Mouse (Mus musculus): ENCODE measurements around the gene Uqcc3. TPM values are rescaled to one million over a fixed set of nuclear protein-coding genes. Genes with fewer than 3 reads are reported as not detected.
"Not testable (repeated sequence)": the region's sequence is repeated elsewhere in the genome, so short reads cannot be mapped to it uniquely, and the experiment has no call there.

Gene Uqcc3
- polyA plus RNA-seq, 1 experiment = 76.7 TPM

GRCm38 (mm10) chr19:8839908-8840791, 40.6 kb downstream of the Uqcc3 start:
- Histone ChIP-seq H3K27ac (ENCODE audit: insufficient read depth, low read length) (peak overlapping the region; percentile 92), H3K4me3 (replicated peaks; ENCODE audit: insufficient read depth, low read depth, low read length) (peak overlapping the region; percentile 78), H3K4me1 (ENCODE audit: control insufficient read depth, insufficient read depth, low read length) (no peaks in the 10 kb centered on the region), H3K27me3 (ENCODE audit: control insufficient read depth, insufficient read depth, low read length) (no peaks in the 10 kb centered on the region)
- WGBS = 3% methylated on average over 29 of the region's 29 CpGs
- peak; percentile 88 to 89 for DNase-seq
- TF ChIP-seq CTCF (IDR thresholded peaks at IDR 0.05; ENCODE audit: borderline replicate concordance, insufficient read depth, low read depth, low read length) = no peak
- peak; percentile 45; the same call in 1 of the 2 replicates for TF ChIP-seq POLR2A (IDR thresholded peaks at IDR 0.05; ENCODE audit: borderline replicate concordance, insufficient read depth, low read length)

- peak within 1 kb of the TSS; percentile 92 for H3K27ac ChIP-seq (ENCODE audit: insufficient read depth, low read length)
- H3K4me1 ChIP-seq (ENCODE audit: control insufficient read depth, insufficient read depth, low read length) = no peaks in the 10 kb centered on the region
- H3K4me3 ChIP-seq (replicated peaks; ENCODE audit: insufficient read depth, low read depth, low read length) = peak within 1 kb of the TSS; percentile 78
- no peaks in the 10 kb centered on the region for H3K27me3 ChIP-seq (ENCODE audit: control insufficient read depth, insufficient read depth, low read length)
- peak; percentile 91 to 94 for DNase-seq
- WGBS = 11% methylated on average over 11 of the region's 11 CpGs
- TF ChIP-seq POLR2A (IDR thresholded peaks at IDR 0.05; ENCODE audit: borderline replicate concordance, insufficient read depth, low read length) = peak; percentile 79; the same call in 1 of the 2 replicates
- no peak for TF ChIP-seq CTCF (IDR thresholded peaks at IDR 0.05; ENCODE audit: borderline replicate concordance, insufficient read depth, low read depth, low read length)
Measured at GRCm38 (mm10) chr19:8839103-8839907, 41.4 kb downstream of the Uqcc3 start, which contains the start of gene Gng3. Gene Gng3 (minus strand): TSS chr19:8839194.

- TF ChIP-seq CTCF (IDR thresholded peaks at IDR 0.05; ENCODE audit: borderline replicate concordance, insufficient read depth, low read depth, low read length) (0 out of 2 replicates have a peak, but pooled peaks have one; percentile 0), POLR2A (IDR thresholded peaks at IDR 0.05; ENCODE audit: borderline replicate concordance, insufficient read depth, low read length) (no peak)
- WGBS = 3% methylated on average over 15 of the region's 15 CpGs
- Histone ChIP-seq H3K4me3 (replicated peaks; ENCODE audit: insufficient read depth, low read depth, low read length) (peak overlapping the region; percentile 78), H3K27me3 (ENCODE audit: control insufficient read depth, insufficient read depth, low read length) (no peaks in the 10 kb centered on the region), H3K4me1 (ENCODE audit: control insufficient read depth, insufficient read depth, low read length) (no peaks in the 10 kb centered on the region), H3K27ac (ENCODE audit: insufficient read depth, low read length) (peak overlapping the region; percentile 92)
- peak; percentile 68 to 70 for DNase-seq
Measured at GRCm38 (mm10) chr19:8838041-8838730, 42.5 kb downstream of the Uqcc3 start.

DNA sequence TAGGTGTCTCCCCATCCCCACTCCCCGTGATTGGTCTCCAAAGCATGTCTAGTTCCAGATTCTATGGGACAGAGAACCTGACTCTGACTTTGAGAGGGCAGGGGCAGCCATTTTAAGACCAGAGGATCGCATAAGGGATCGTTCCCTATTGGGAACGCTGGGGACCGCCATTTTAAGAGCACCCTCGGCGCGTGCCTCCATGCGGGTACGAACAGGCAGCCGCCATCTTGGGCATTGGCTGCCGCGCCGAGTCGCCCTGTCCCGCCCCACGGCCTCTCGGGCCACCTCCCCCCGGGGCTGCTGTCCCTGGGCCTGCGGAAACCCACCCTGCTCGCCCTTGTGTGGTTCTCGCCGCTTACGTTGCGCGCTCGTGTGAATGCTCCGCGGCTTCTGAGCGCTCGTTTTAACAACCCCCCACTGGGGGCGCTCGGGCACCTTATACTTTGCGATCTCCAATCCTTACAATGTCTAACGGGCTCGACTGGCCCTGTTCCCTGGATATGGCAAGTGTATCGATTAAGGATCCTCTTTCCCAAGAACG, 43.4 kb downstream of the Uqcc3 start, which contains the start of gene Bscl2:
Gene Bscl2, plus strand, starts transcription at position 217 of the 541 bp plus-strand sequence.
- Histone ChIP-seq H3K4me3 (replicated peaks; ENCODE audit: insufficient read depth, low read depth, low read length) (peak within 1 kb of the TSS; percentile 78), H3K27ac (ENCODE audit: insufficient read depth, low read length) (peak within 1 kb of the TSS; percentile 92), H3K27me3 (ENCODE audit: control insufficient read depth, insufficient read depth, low read length) (no peaks in the 10 kb centered on the region), H3K4me1 (ENCODE audit: control insufficient read depth, insufficient read depth, low read length) (no peaks in the 10 kb centered on the region)
- TF ChIP-seq POLR2A (IDR thresholded peaks at IDR 0.05; ENCODE audit: borderline replicate concordance, insufficient read depth, low read length) = peak; percentile 45
- TF ChIP-seq CTCF (IDR thresholded peaks at IDR 0.05; ENCODE audit: borderline replicate concordance, insufficient read depth, low read depth, low read length) = peak; percentile 39; the same call in 1 of the 2 replicates
- DNase-seq = peak; percentile 87 to 90
- under 1% methylated on average over 38 of the region's 38 CpGs for whole genome bisulfite sequencing

DNA sequence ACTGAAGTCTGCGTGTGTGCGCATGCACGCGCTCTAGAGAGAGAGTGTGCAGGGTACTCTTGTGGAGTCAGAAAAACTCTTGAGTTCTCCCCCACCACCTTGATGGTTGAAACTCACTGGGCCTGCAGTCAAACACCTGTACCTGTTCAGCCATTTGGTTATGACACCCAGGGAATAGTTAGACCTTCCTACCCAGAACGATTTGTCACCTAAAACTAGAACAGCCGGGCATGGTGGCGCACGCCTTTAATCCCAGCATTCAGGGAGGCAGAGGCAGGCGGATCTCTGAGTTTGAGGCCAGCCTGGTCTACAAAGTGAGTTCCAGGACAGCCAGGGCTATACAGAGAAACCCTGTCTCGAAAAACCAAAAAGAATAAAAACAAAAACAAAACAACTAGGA, 44.4 kb downstream of the Uqcc3 start:
- not testable (repeated sequence) for H3K4me1 ChIP-seq (ENCODE audit: control insufficient read depth, insufficient read depth, low read length); H3K4me3 ChIP-seq (replicated peaks; ENCODE audit: insufficient read depth, low read depth, low read length); DNase-seq; H3K27me3 ChIP-seq (ENCODE audit: control insufficient read depth, insufficient read depth, low read length); H3K27ac ChIP-seq (ENCODE audit: insufficient read depth, low read length)
- WGBS = 96% methylated on average over 10 of the region's 10 CpGs

DNA sequence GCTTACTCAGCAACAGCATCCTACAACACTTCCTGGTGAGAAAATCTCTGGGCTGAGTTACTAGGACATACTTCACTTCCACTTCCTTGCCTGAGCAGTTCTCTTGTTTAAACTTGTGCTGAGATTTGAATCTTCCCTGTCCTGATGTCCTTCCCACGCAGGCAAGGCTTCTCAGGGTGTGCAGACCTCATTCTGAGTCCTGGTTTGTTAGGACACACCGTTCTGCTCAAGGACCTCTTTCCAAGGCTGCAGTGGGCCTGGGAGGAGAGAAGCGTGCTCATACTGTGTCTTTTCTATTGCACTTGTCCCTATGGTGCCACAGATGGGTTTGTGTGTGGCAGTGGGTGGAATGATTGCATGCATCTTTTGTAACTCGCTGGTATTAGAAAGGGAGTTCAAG, 47.8 kb downstream of the Uqcc3 start:
- H3K27ac ChIP-seq (ENCODE audit: insufficient read depth, low read length) = no peak overlapping the region
- H3K27me3 ChIP-seq (ENCODE audit: control insufficient read depth, insufficient read depth, low read length) = no peaks in the 10 kb centered on the region
- TF ChIP-seq CTCF (IDR thresholded peaks at IDR 0.05; ENCODE audit: borderline replicate concordance, insufficient read depth, low read depth, low read length) (no peak), POLR2A (IDR thresholded peaks at IDR 0.05; ENCODE audit: borderline replicate concordance, insufficient read depth, low read length) (no peak)
- 80% methylated on average over 4 of the region's 4 CpGs for WGBS
- H3K4me3 ChIP-seq (replicated peaks; ENCODE audit: insufficient read depth, low read depth, low read length) = no peak overlapping the region
- no peak for DNase-seq
- 0 out of 2 replicates have a peak, but pooled peaks cover 2% of the 10 kb centered on the region for H3K4me1 ChIP-seq (ENCODE audit: control insufficient read depth, insufficient read depth, low read length)

- DNase-seq = no peak
- Histone ChIP-seq H3K4me3 (replicated peaks; ENCODE audit: insufficient read depth, low read depth, low read length) (no peak overlapping the region), H3K27me3 (ENCODE audit: control insufficient read depth, insufficient read depth, low read length) (no peaks in the 10 kb centered on the region), H3K4me1 (ENCODE audit: control insufficient read depth, insufficient read depth, low read length) (0 out of 2 replicates have a peak, but pooled peaks cover 2% of the 10 kb centered on the region), H3K27ac (ENCODE audit: insufficient read depth, low read length) (no peak overlapping the region)
- no peak for TF ChIP-seq POLR2A (IDR thresholded peaks at IDR 0.05; ENCODE audit: borderline replicate concordance, insufficient read depth, low read length)
- no peak for TF ChIP-seq CTCF (IDR thresholded peaks at IDR 0.05; ENCODE audit: borderline replicate concordance, insufficient read depth, low read depth, low read length)
- WGBS = 55% methylated on average over 11 of the region's 11 CpGs
Measured at GRCm38 (mm10) chr19:8831262-8831661, 49.5 kb downstream of the Uqcc3 start.

Data from cerebellum, adult 2 months (tissue).